Mouse (Mus musculus) midbrain, embryonic 12.5 days (tissue): ENCODE results near the gene Taf3. TPM values are rescaled to one million over a fixed set of nuclear protein-coding genes. Genes with fewer than 3 reads are reported as not detected.

Experiments
- ATAC-seq: fragments of 200-750 bp; cut with Nextera tagmentation; 2 replicates; pipeline ENCODE4 v1.8.0; 2017; ENCODE audit warnings: low read depth, moderate TSS enrichment, moderate library complexity; ENCODE audit not compliant: low FRiP score
- H3K27ac ChIP-seq: fragments of 300-500 bp; sonication (generic); replicated peaks from 2 replicates; pipeline ENCODE4 v1.5.1; 2016; ENCODE audit warnings: mild to moderate bottlenecking
- H3K27me3 ChIP-seq: fragments of 300-500 bp; sonication (generic); 2 replicates; pipeline ENCODE4 v1.6.1; 2016; ENCODE audit warnings: mild to moderate bottlenecking
- H3K36me3 ChIP-seq: fragments of 300-500 bp; sonication (generic); 2 replicates; pipeline ENCODE4 v1.6.1; 2016
- H3K4me1 ChIP-seq: fragments of 300-500 bp; sonication (generic); 2 replicates; pipeline ENCODE4 v1.6.1; 2016
- H3K4me2 ChIP-seq: fragments of 300-500 bp; sonication (generic); replicated peaks from 2 replicates; pipeline ENCODE4 v1.6.1; 2016; ENCODE audit warnings: mild to moderate bottlenecking, moderate library complexity
- H3K4me3 ChIP-seq: fragments of 300-500 bp; sonication (generic); 2 replicates; pipeline ENCODE4 v1.5.1; 2016; ENCODE audit warnings: mild to moderate bottlenecking
- H3K9ac ChIP-seq: fragments of 300-500 bp; sonication (generic); replicated peaks from 2 replicates; pipeline ENCODE4 v1.6.1; 2016; ENCODE audit warnings: mild to moderate bottlenecking, moderate library complexity
- H3K9me3 ChIP-seq: fragments of 300-500 bp; sonication (generic); 2 replicates; pipeline ENCODE4 v1.6.1; 2016; ENCODE audit warnings: mild to moderate bottlenecking
- WGBS: fragments of 180-500 bp; shearing (Covaris S2); methylation state at CpG from one replicate; pipeline ENCODE4 v1.1.7; 2016; 5-methylcytosine and 5-hydroxymethylcytosine counted together
- polyA plus RNA-seq: library from polyadenylated mRNA; unstranded; fragments of >200 nt; fragmentation: Nextera tagmentation; extraction: Ambion mirVana; gene quantifications from 2 replicates; pipeline ENCODE4 v1.2.1, GENCODE M21; 2016

Taf3 gene
- polyA plus RNA-seq, 1 experiment from 2014 or later, result 18.1 TPM

DNA sequence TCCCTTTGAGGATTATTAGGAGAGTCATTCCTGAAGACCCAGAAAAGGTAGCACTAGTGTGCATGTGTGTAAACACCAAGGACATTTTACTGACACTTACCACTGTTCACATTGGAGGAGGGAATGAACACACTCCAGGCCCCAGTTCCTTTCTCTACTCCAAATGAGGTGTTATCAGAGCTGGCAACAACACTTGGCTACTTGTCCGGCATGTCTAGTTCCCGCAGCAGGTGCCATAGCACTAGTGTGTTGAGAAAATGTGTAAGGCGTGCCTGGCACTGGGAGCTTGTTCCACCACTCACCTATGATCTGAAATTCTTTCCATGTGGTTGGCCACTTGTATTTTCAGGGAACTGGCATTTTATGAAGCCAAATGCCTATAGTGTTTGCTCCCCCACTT is 77.8 kb downstream of the Taf3 start:
- Histone ChIP-seq H3K9me3 (no peaks in the 10 kb centered on the region), H3K4me2 (no peak overlapping the region), H3K27me3 (no peaks in the 10 kb centered on the region), H3K9ac (no peak overlapping the region), H3K4me3 (no peak overlapping the region), H3K27ac (no peak overlapping the region), H3K4me1 (no peaks in the 10 kb centered on the region), H3K36me3 (no peaks in the 10 kb centered on the region)
- ATAC-seq, result no peak
- 92% methylated on average over 3 of the region's 3 CpGs for WGBS

DNA sequence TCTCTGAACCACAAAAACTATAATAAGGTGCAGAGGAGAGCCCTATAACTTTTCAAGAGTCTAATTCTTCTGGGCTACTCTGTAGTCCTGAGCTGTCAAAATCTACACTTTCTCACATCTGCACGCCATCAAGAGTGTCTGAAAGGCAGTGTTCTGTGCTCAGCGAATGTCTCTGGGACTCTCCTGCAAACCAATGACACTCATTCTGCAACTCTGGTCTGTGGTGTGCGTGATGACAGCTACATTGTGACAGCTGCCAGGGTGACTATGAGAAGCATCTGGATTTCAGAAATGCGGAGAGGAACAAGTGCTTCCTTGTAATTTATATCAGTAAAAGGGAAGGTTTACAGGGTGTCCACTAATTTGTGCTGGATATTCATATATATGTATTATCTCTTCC is 78.2 kb downstream of the Taf3 start:
- H3K9me3 ChIP-seq, result no peaks in the 10 kb centered on the region
- no peaks in the 10 kb centered on the region for H3K36me3 ChIP-seq
- H3K27me3 ChIP-seq, result no peaks in the 10 kb centered on the region
- H3K4me3 ChIP-seq, result no peak overlapping the region
- H3K9ac ChIP-seq, result no peak overlapping the region
- WGBS, result 90% methylated on average over 4 of the region's 4 CpGs
- ATAC-seq, result no peak
- H3K4me2 ChIP-seq, result no peak overlapping the region
- no peaks in the 10 kb centered on the region for H3K4me1 ChIP-seq
- H3K27ac ChIP-seq, result no peak overlapping the region

DNA sequence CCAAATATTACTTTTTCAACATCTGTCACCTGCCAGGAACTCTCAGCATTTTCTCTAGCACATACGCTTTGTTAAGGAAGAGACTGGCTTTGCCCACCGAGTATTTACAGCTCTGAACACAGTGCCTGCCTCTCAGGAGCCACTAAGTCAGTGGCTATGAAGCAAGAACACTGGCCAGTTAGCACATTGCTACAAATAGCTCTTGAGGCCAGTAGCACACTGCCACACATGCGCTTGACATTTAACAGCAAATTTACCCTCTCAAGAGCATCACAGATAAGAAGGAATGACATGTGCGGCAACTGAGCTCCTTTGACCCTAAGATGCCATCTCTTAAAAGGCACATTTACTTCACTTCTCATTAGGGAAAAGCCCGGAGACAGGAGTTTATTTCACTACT is 78.7 kb downstream of the Taf3 start:
- no peaks in the 10 kb centered on the region for H3K4me1 ChIP-seq
- H3K4me3 ChIP-seq, result no peak overlapping the region
- H3K9ac ChIP-seq, result no peak overlapping the region
- H3K9me3 ChIP-seq, result no peaks in the 10 kb centered on the region
- H3K27me3 ChIP-seq, result no peaks in the 10 kb centered on the region
- no peaks in the 10 kb centered on the region for H3K36me3 ChIP-seq
- WGBS, result 86% methylated on average over 5 of the region's 5 CpGs
- ATAC-seq, result no peak
- no peak overlapping the region for H3K4me2 ChIP-seq
- H3K27ac ChIP-seq, result no peak overlapping the region

DNA sequence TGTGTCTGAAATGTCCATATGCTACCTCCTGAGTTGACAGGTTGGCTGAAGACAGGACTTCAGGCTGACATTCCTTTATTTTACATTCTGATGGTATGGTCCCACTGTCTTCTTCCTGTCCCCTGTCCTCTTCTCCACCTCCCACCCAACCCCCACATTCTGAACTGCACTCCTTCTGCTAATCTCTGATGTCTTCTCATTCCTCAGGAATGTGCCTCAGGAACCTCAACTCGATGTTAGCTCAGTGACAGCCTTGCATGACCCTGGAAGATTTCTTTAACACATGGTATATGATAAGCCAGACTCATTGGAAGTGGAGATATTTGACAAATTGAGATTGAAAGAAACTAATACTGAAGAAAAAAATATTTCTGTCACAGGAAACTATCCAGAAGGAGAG is 81.8 kb downstream of the Taf3 start:
- Histone ChIP-seq H3K4me2 (no peak overlapping the region), H3K9me3 (no peaks in the 10 kb centered on the region), H3K9ac (no peak overlapping the region), H3K4me3 (no peak overlapping the region), H3K4me1 (0 out of 2 replicates have a peak, but pooled peaks cover 3% of the 10 kb centered on the region), H3K36me3 (no peaks in the 10 kb centered on the region), H3K27ac (no peak overlapping the region), H3K27me3 (no peaks in the 10 kb centered on the region)
- WGBS, result 74% methylated on average over 1 of the region's 1 CpGs
- ATAC-seq, result no peak

DNA sequence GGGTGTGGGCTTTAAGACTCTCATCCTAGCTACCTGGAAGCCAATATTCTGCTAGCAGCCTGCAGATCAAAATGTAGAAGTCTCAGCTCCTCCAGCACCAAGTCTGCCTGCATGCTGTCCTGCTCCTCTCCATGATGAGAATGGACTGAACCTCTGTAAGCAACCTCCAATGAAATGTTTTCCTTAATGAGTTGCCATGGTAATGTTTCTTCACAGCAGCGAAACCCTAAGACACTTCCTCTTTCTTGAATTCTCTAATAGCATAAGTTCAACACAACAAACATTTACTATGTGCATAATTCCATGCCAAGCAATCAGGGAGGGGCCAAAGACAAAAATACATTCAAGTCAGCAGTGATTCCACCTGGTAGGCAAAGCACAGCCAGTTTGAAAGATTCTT is 82.8 kb downstream of the Taf3 start:
- Histone ChIP-seq H3K27ac (no peak overlapping the region), H3K4me2 (no peak overlapping the region), H3K4me3 (no peak overlapping the region), H3K9ac (no peak overlapping the region), H3K36me3 (no peaks in the 10 kb centered on the region), H3K4me1 (0 out of 2 replicates have a peak, but pooled peaks cover 3% of the 10 kb centered on the region), H3K27me3 (no peaks in the 10 kb centered on the region), H3K9me3 (no peaks in the 10 kb centered on the region)
- WGBS, result 82% methylated on average over 1 of the region's 1 CpGs
- ATAC-seq, result no peak

DNA sequence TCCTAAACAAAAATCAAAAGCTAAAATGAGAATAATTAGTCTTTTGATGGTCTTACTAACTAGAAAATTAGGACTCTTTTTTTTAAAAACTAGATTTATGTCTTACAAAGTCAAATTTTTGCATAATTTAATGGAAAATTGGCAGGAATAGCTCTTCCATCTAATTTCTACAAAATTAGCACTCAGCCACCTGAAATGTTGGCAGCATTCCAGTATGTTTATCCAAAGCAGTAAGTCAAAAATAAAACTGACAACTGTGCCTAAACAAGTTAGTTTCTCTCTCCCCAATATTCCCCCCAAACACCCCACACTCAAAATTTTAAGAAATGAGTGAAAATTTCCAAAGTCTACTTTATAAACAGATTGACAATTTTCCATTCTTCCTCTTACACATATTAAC is 85.5 kb downstream of the Taf3 start:
- Histone ChIP-seq H3K9me3 (no peaks in the 10 kb centered on the region), H3K4me3 (no peak overlapping the region), H3K27ac (no peak overlapping the region), H3K4me1 (0 out of 2 replicates have a peak, but pooled peaks cover 7% of the 10 kb centered on the region), H3K36me3 (no peaks in the 10 kb centered on the region), H3K27me3 (no peaks in the 10 kb centered on the region), H3K9ac (no peak overlapping the region), H3K4me2 (no peak overlapping the region)
- no peak for ATAC-seq

DNA sequence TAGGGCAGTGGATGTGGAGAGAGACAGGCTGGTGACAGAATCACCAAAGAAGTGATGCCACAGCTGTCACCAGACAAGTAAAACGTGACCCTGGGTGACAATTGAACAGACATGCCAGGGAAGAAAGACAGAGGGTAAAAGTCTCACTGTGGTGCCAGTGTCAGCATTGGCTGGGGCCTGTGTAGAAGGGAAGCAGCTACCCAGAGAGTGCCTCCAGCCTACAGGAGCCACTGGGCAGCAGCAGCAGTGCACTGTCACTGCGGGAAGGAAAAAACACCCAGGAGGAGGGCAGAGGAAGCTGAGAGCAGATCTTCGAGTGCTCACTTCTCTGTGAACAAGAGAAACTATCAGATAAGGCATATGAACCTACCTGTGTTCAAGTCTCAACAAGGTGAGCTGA is 86.7 kb downstream of the Taf3 start:
- H3K36me3 ChIP-seq, result no peaks in the 10 kb centered on the region
- H3K4me1 ChIP-seq, result 0 out of 2 replicates have a peak, but pooled peaks cover 7% of the 10 kb centered on the region
- H3K9me3 ChIP-seq, result no peaks in the 10 kb centered on the region
- 86% methylated on average over 3 of the region's 3 CpGs for WGBS
- no peak overlapping the region for H3K9ac ChIP-seq
- H3K27ac ChIP-seq, result no peak overlapping the region
- no peaks in the 10 kb centered on the region for H3K27me3 ChIP-seq
- no peak for ATAC-seq
- H3K4me3 ChIP-seq, result no peak overlapping the region
- H3K4me2 ChIP-seq, result no peak overlapping the region

DNA sequence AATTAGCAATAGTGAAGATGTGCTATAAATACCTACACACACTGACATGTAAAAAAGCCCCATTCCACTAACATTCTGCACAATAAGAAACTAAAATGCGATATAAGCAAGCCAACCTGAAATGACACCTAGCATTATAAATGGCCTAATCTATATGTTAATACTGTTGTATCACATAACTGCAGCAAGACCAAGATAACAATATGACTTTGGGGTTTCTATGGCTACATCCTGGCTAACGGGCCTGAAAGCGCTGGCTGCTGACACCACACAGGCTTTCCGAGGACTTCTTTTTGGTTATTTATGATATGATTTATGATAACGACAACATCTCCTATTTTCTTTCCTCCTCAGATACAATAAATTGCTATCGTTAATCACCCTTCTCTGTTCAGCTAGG is 90.4 kb downstream of the Taf3 start:
- no peak for ATAC-seq
- 90% methylated on average over 6 of the region's 6 CpGs for WGBS

DNA sequence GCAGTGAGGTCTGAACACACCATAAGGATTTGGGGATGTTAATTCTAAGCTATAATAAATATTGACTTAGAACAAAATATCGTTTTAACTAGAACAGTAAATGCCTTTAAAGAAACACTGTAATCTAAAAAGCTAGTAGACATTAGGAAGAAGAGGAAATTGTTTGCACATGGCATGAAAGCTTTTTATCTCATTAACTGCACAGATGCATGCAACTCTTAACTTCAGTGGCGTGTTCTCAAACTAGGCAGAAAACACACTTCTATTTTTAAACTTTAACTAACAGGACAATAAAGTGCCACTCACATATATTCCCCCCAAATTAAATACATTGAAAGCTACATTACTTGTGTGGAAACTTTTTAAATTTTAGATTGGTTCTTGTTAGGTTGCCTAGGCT is 91.8 kb downstream of the Taf3 start:
- ATAC-seq, result no peak
- Histone ChIP-seq H3K9ac (no peak overlapping the region), H3K9me3 (no peaks in the 10 kb centered on the region), H3K4me3 (no peak overlapping the region), H3K27ac (no peak overlapping the region), H3K4me1 (0 out of 2 replicates have a peak, but pooled peaks cover 7% of the 10 kb centered on the region), H3K27me3 (no peaks in the 10 kb centered on the region), H3K36me3 (0 out of 2 replicates have a peak, but pooled peaks cover 8% of the 10 kb centered on the region), H3K4me2 (no peak overlapping the region)
- WGBS, result 68% methylated on average over 2 of the region's 2 CpGs

More for the DNA sequence above, 90.4 kb downstream of the Taf3 start:
- no peaks in the 10 kb centered on the region for H3K36me3 ChIP-seq
- H3K9ac ChIP-seq, result no peak overlapping the region
- H3K4me3 ChIP-seq, result no peak overlapping the region
- H3K9me3 ChIP-seq, result no peaks in the 10 kb centered on the region
- no peak overlapping the region for H3K4me2 ChIP-seq
- H3K27ac ChIP-seq, result no peak overlapping the region
- no peaks in the 10 kb centered on the region for H3K27me3 ChIP-seq
- H3K4me1 ChIP-seq, result 0 out of 2 replicates have a peak, but pooled peaks cover 7% of the 10 kb centered on the region

DNA sequence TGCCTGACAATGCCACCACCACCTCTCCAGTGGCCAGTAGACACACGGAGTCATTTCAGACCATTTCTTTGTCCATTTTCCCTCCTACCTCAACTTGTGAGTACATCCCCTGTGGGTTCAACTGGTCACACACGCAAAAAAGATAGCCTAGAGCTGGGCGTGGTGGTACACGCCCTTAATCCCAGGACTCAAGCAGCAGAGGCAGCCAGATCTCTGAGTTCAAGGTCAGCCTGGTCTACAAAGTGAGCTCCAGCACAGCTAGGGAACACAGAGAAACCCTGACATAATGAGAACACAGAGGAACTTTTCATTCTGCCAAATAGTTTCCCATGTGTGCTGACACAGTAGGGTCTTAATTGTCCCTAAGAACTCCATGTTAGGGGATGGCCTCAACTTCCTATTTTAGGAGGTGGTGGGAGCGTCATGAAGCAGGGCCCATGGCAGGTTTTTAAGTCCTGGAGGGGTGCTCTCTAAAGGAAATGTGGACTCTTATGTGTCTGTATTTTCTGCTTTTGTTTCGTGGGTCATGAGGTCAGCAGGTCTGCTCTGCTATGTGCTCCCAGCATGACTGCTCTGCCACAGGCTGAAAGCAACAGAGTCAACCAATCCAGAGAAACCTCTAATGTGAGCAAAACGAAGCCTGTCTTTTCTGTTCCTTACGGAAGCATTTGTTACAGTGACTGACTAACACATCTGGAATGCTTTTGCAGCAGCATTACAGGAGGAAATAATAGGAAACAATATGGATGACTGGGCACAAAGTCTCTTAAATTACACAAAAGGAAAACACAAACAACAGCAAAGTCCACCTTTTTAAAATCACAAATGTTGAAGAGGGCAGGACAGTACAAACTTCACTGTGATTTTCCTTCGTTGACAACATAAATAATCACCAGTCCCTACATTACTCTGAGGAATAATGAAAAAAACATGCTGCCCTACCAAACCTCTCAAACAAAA is 92.5 kb downstream of the Taf3 start:
- no peak for ATAC-seq

DNA sequence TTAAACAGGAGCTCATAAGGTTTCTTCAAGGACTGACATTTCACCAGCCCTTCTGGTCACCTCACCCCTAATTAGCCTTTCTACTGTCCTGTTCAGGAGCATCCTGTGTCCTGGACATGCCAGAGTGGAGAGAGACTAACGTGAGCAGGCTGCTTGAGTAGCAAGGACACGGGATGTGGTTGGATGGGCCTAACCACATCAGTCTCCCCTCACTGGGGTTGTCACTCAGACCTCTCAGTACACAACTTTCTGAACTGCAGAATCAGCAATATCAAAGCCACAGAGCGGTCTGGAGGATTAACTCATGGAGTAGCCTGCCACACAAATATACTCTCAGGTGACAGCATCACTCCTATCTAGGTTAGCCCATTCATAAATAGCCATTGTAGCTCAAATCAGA is 101.7 kb downstream of the Taf3 start:
- H3K36me3 ChIP-seq, result no peaks in the 10 kb centered on the region
- H3K4me2 ChIP-seq, result no peak overlapping the region
- no peaks in the 10 kb centered on the region for H3K27me3 ChIP-seq
- no peaks in the 10 kb centered on the region for H3K4me1 ChIP-seq
- no peaks in the 10 kb centered on the region for H3K9me3 ChIP-seq
- H3K27ac ChIP-seq, result no peak overlapping the region
- H3K9ac ChIP-seq, result no peak overlapping the region
- H3K4me3 ChIP-seq, result no peak overlapping the region
- no peak for ATAC-seq
- WGBS, result 79% methylated on average over 3 of the region's 3 CpGs

More for the DNA sequence above, 92.5 kb downstream of the Taf3 start:
- Histone ChIP-seq H3K4me3 (no peak overlapping the region), H3K27ac (no peak overlapping the region), H3K9ac (no peak overlapping the region), H3K27me3 (no peaks in the 10 kb centered on the region), H3K9me3 (no peaks in the 10 kb centered on the region), H3K36me3 (0 out of 2 replicates have a peak, but pooled peaks cover 8% of the 10 kb centered on the region), H3K4me1 (0 out of 2 replicates have a peak, but pooled peaks cover 7% of the 10 kb centered on the region), H3K4me2 (no peak overlapping the region)
- WGBS, result 53% methylated on average over 9 of the region's 9 CpGs

DNA sequence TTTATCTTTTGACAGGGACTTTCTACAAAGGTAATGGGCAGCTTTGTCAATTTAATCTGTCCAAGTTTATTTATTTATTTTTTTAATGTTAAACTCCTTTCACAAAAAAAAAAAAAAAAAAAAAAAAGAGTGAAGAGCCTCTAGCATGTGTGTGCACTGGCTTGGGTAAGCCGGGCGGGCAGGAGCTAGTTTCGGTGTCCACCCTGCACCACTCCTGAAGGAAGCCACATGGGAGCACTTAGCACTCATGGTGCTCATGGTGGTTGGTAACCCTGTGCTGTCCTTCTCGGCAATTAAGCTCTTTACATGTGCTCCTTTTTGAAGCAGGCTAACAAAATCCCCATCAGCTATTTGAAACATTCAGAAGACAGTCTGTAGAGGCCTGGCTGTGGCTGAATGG is 102.8 kb downstream of the Taf3 start:
- Histone ChIP-seq H3K9ac (no peak overlapping the region), H3K27ac (no peak overlapping the region), H3K9me3 (no peaks in the 10 kb centered on the region), H3K4me3 (no peak overlapping the region), H3K27me3 (no peaks in the 10 kb centered on the region), H3K4me1 (no peaks in the 10 kb centered on the region), H3K36me3 (no peaks in the 10 kb centered on the region), H3K4me2 (no peak overlapping the region)
- 85% methylated on average over 4 of the region's 4 CpGs for WGBS
- no peak for ATAC-seq
